Mouse (Mus musculus): ENCODE data around the gene Ank2. TPM values are rescaled to one million over a fixed set of nuclear protein-coding genes. Genes with fewer than 3 reads are reported as not detected.
A peak's percentile ranks its signal among the peaks of the same experiment; 100 is the strongest.

Gene Ank2
- polyA plus RNA-seq (2015; fragmentation: Nextera tagmentation; extraction: Ambion mirVana): 8.7 and 9.0 TPM in 2 replicates

DNA sequence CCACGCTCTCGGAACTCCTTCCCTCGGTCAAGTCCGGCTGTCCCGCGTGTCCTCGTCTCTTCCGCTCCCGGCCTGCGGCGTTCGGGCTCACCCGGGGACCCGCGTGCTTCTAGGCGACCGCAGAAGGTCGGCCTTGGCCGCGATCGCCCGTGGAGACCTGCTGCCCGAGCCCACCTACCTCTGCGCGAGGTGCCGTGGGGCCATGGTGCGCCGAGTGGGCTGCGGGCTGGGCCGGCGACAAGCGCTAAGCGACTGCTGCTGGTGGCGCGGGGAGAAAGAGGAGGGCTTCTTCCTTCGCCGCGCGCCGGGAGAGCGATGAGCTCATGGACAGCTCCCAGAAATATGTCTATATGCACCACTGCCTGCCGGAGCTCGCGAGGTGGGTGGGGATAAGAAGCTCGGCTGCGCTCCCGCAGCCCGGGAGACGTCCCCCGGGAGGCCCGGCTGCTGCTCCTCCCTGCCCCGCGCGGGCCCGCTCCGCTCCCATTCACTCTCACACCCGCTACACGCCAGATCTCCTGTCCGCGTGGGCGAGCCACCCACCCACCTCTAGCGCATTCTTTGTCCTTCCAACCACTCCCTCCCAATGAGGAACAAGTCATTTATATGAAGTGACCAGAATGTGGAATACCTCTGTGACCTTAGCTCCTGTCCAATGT is at the start of gene Ank2:
TSS of gene Ank2 (minus strand) at position 609 of the 659 bp plus-strand sequence.

MicroRNA genes within 50 kb of the gene (microRNA counts, 519-probe panel; counts per million panel counts)
- microRNA mmu-miR-302a (not detected), microRNA mmu-miR-302b (not detected), microRNA mmu-miR-302c (not detected), microRNA mmu-miR-302d (not detected), microRNA mmu-miR-367 (2,714 counts per million, percentile 38 among the panel's probes with 10 or more counts)

Small RNA genes within 50 kb of the gene (microRNA-seq; reads per million reads assigned to microRNA genes)
- not detected for gene Gm44494
- 9.0 reads per million, percentile 18 among the genes with 10 or more reads in this experiment for gene Mir302a
- 3.7 reads per million, percentile 4 among the genes with 10 or more reads in this experiment for gene Mir302b
- gene Mir302c: not detected
- 5.3 reads per million, percentile 11 among the genes with 10 or more reads in this experiment for gene Mir302d
- gene Mir367: not detected

Other genes with a start within 250 kb of the Ank2 start
- 27.9 and 36.8 TPM in 2 replicates for gene Larp7, start 54.0 kb upstream of the Ank2 start, polyA plus RNA-seq (2015; fragmentation: Nextera tagmentation; extraction: Ambion mirVana)
- 2.5 and 3.4 TPM in 2 replicates for gene Zgrf1, start 54.1 kb upstream of the Ank2 start, polyA plus RNA-seq (2015; fragmentation: Nextera tagmentation; extraction: Ambion mirVana)
- not detected in 2 replicates for gene Neurog2, start 133.8 kb upstream of the Ank2 start, polyA plus RNA-seq (2015; fragmentation: Nextera tagmentation; extraction: Ambion mirVana)